Mouse (Mus musculus) MEL (cell line): ENCODE measurements around the gene S1pr4. TPM values are rescaled to one million over a fixed set of nuclear protein-coding genes. Genes with fewer than 3 reads are reported as not detected.

Experiments
- DNase-seq: peaks from one replicate; pipeline ENCODE4 v3.0.0; 2011; ENCODE audit warnings: low read depth, low spot score
- H3K27ac ChIP-seq: 2 replicates; pipeline ENCODE4 v1.5.1; 2012; ENCODE audit warnings: low read depth, mild to moderate bottlenecking, control low read depth, low read length, moderate library complexity; ENCODE audit not compliant: control insufficient read depth
- H3K27me3 ChIP-seq, 2 experiments: fragments of 150-350 bp in 1 of 2; sonication (generic) in 1 of 2; 2 replicates each; pipeline ENCODE4 v1.6.1; 2012; ENCODE audit warnings: low read length in 2 of 2, mild to moderate bottlenecking in 2 of 2, improper control_type of control experiment in 1 of 2, moderate library complexity in 1 of 2; ENCODE audit not compliant: insufficient read depth in 2 of 2, control insufficient read depth in 1 of 2
- H3K36me3 ChIP-seq, 2 experiments: 2 replicates each; pipeline ENCODE4 v1.6.1; 2012 to 2014; ENCODE audit warnings: low read length in 2 of 2, improper control_type of control experiment in 1 of 2, inconsistent platforms in 1 of 2, mild to moderate bottlenecking in 1 of 2; ENCODE audit not compliant: insufficient read depth in 2 of 2, control insufficient read depth in 1 of 2
- H3K4me1 ChIP-seq, 2 experiments: fragments of 150-350 bp in 1 of 2; sonication (generic) in 1 of 2; 2 replicates each; pipeline ENCODE4 v1.6.1; 2012; ENCODE audit warnings: low read length in 2 of 2, improper control_type of control experiment in 1 of 2, mild to moderate bottlenecking in 1 of 2; ENCODE audit not compliant: insufficient read depth in 2 of 2, control insufficient read depth in 1 of 2
- H3K4me3 ChIP-seq, 2 experiments: fragments of 150-350 bp in 1 of 2; sonication (generic) in 1 of 2; 2 replicates each; pipeline ENCODE4 v1.5.1; 2012; ENCODE audit warnings: low read depth in 2 of 2, low read length in 2 of 2, mild to moderate bottlenecking in 2 of 2, moderate library complexity in 2 of 2, control low read depth in 1 of 2, improper control_type of control experiment in 1 of 2; ENCODE audit not compliant: control insufficient read depth in 1 of 2, insufficient read depth in 1 of 2
- H3K79me2 ChIP-seq: 2 replicates; pipeline ENCODE4 v1.6.1; 2012; ENCODE audit warnings: mild to moderate bottlenecking, low read length, moderate library complexity; ENCODE audit not compliant: control insufficient read depth, poor library complexity, insufficient read depth
- H3K9ac ChIP-seq: 2 replicates; pipeline ENCODE4 v1.6.1; 2012; ENCODE audit warnings: low read depth, mild to moderate bottlenecking, control low read depth, low read length, moderate library complexity; ENCODE audit not compliant: control insufficient read depth, poor library complexity, severe bottlenecking
- H3K9me3 ChIP-seq: fragments of 150-350 bp; sonication (generic); replicated peaks from 2 replicates; pipeline ENCODE4 v1.6.1; 2012; ENCODE audit warnings: mild to moderate bottlenecking, low read length, improper control_type of control experiment, moderate library complexity; ENCODE audit not compliant: insufficient read depth
- BHLHE40 ChIP-seq: IDR thresholded peaks from 2 replicates; pipeline ENCODE4 v1.6.1; 2012; ENCODE audit warnings: low read depth, mild to moderate bottlenecking, inconsistent platforms, low read length, improper control_type of control experiment, borderline replicate concordance
- CHD1 ChIP-seq: IDR thresholded peaks from 2 replicates; pipeline ENCODE4 v1.6.1; 2012; ENCODE audit warnings: low read depth, mild to moderate bottlenecking, inconsistent platforms, low read length, improper control_type of control experiment
- CHD2 ChIP-seq: IDR thresholded peaks from 2 replicates; pipeline ENCODE4 v1.6.1; 2011; ENCODE audit warnings: low read length, improper control_type of control experiment
- E2F4 ChIP-seq: IDR thresholded peaks from 2 replicates; pipeline ENCODE4 v1.6.1; 2011; ENCODE audit warnings: low read depth, low read length, improper control_type of control experiment, borderline replicate concordance
- GATA1 ChIP-seq: IDR thresholded peaks from 2 replicates; pipeline ENCODE4 v1.6.1; 2011; ENCODE audit warnings: low read depth, low read length, improper control_type of control experiment
- HCFC1 ChIP-seq: IDR thresholded peaks from 2 replicates; pipeline ENCODE4 v1.6.1; 2012; ENCODE audit warnings: low read depth, mild to moderate bottlenecking, inconsistent platforms, low read length, improper control_type of control experiment, moderate library complexity
- JUND ChIP-seq: IDR thresholded peaks from 2 replicates; pipeline ENCODE4 v1.6.1; 2011; ENCODE audit warnings: low read depth, mild to moderate bottlenecking, improper control_type of control experiment, low read length
- MAFK ChIP-seq: IDR thresholded peaks from 2 replicates; pipeline ENCODE4 v1.6.1; 2011; ENCODE audit warnings: low read depth, mild to moderate bottlenecking, low read length, improper control_type of control experiment, borderline replicate concordance
- MAX ChIP-seq: IDR thresholded peaks from 2 replicates; pipeline ENCODE4 v1.6.1; 2011; ENCODE audit warnings: low read length, improper control_type of control experiment
- MXI1 ChIP-seq: IDR thresholded peaks from 2 replicates; pipeline ENCODE4 v1.6.1; 2011; ENCODE audit warnings: mild to moderate bottlenecking, low read depth, low read length, improper control_type of control experiment
- MYB ChIP-seq: IDR thresholded peaks from 2 replicates; pipeline ENCODE4 v1.6.1; 2011; ENCODE audit warnings: mild to moderate bottlenecking, low read depth, low read length, improper control_type of control experiment
- NELFE ChIP-seq: IDR thresholded peaks from 2 replicates; pipeline ENCODE4 v1.6.1; 2011; ENCODE audit warnings: low read depth, low read length, improper control_type of control experiment
- NRF1 ChIP-seq: IDR thresholded peaks from 2 replicates; pipeline ENCODE4 v1.6.1; 2014; ENCODE audit warnings: low read depth, mild to moderate bottlenecking, inconsistent platforms, low read length, improper control_type of control experiment, moderate library complexity; ENCODE audit not compliant: poor library complexity, insufficient read depth, severe bottlenecking
- POLR2A ChIP-seq, 2 experiments: IDR thresholded peaks; 2 replicates each; pipeline ENCODE4 v1.6.1; 2011 to 2012; ENCODE audit warnings: low read length in 2 of 2, mild to moderate bottlenecking in 2 of 2, control low read depth in 1 of 2, improper control_type of control experiment in 1 of 2, low read depth in 1 of 2, moderate library complexity in 1 of 2; ENCODE audit not compliant: control insufficient read depth in 1 of 2, insufficient read depth in 1 of 2, poor library complexity in 1 of 2
- POLR2AphosphoS5 ChIP-seq: IDR thresholded peaks from 2 replicates; pipeline ENCODE4 v1.6.1; 2012; ENCODE audit warnings: low read depth, borderline replicate concordance, mild to moderate bottlenecking, inconsistent platforms, low read length, moderate library complexity, mixed read lengths
- RCOR1 ChIP-seq: IDR thresholded peaks from 2 replicates; pipeline ENCODE4 v1.6.1; 2012; ENCODE audit warnings: low read depth, mild to moderate bottlenecking, inconsistent platforms, low read length, improper control_type of control experiment
- TBP ChIP-seq: IDR thresholded peaks from 2 replicates; pipeline ENCODE4 v1.8.0; 2011; ENCODE audit warnings: low read depth, low read length, improper control_type of control experiment
- TCF12 ChIP-seq: IDR thresholded peaks from 2 replicates; pipeline ENCODE4 v1.6.1; 2014; ENCODE audit warnings: low read depth, mild to moderate bottlenecking, inconsistent platforms, low read length, improper control_type of control experiment, moderate library complexity
- UBTF ChIP-seq: IDR thresholded peaks from 2 replicates; pipeline ENCODE4 v1.6.1; 2012; ENCODE audit warnings: low read depth, mild to moderate bottlenecking, inconsistent platforms, low read length, improper control_type of control experiment, moderate library complexity, borderline replicate concordance; ENCODE audit not compliant: insufficient read depth
- ZKSCAN1 ChIP-seq: IDR thresholded peaks from 2 replicates; pipeline ENCODE4 v1.6.1; 2012; ENCODE audit warnings: low read depth, mild to moderate bottlenecking, inconsistent platforms, low read length, improper control_type of control experiment, moderate library complexity
- polyA plus RNA-seq, 2 experiments: library from polyadenylated mRNA; stranded (reverse) in 1 of 2; unstranded in 1 of 2; fragments of >175 nt in 1 of 2; fragments of >200 nt in 1 of 2; gene quantifications; 2 replicates each; pipeline versions ENCODE4 v1.2.1 to v1.2.4; 2012; ENCODE audit warnings: low replicate concordance in 2 of 2, low read depth in 1 of 2; ENCODE audit not compliant: insufficient read length in 2 of 2, insufficient read depth in 1 of 2, missing spikeins in 1 of 2
- total RNA-seq: library from RNA; depleted of rRNA; stranded (reverse); fragments of 300-350 nt; gene quantifications from 2 replicates; pipeline ENCODE4 v1.2.3, GENCODE M21; 2012

The S1pr4 gene
- total and polyA plus RNA-seq, 3 experiments: 1.6 to 2.1 TPM; not detected in 1

DNA sequence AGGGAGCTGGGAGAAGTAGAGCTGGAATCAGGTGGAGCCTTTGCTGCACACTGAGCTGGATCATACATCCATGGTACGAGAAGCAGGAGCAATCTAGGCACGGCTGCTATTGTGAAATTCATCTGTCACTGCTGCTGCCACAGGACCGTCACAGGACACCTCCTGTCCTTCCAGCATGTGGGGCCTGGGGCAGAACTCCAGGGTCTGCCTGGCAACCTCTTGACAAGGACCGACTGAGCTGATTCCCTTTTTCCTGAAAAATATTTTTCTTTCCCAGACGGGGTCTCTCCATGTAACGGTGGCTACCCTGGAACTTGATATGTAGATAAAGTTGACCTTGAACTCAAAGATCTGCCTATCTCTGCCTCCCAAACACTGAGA lies 48.6 kb downstream of the S1pr4 start:
- Histone ChIP-seq H3K27ac (no peak overlapping the region), H3K9me3 (no peaks in the 10 kb centered on the region), H3K4me1 (no peaks in the 10 kb centered on the region), H3K9ac (no peak overlapping the region), H3K79me2 (no peaks in the 10 kb centered on the region), H3K4me3 (no peak overlapping the region), H3K27me3 (peaks cover 3% of the 10 kb centered on the region in 2 experiments; a peak in 3 of 4 replicates), H3K36me3 (no peaks in the 10 kb centered on the region)
- DNase-seq: no peak
- TF ChIP-seq E2F4 (no peak), RCOR1 (no peak), MXI1 (no peak), POLR2A (IDR thresholded peaks at IDR 0.05; ENCODE audit: control insufficient read depth in 1 of 2, insufficient read depth in 1 of 2, low read depth in 1 of 2, low read length in 2 of 2, poor library complexity in 1 of 2) (no peak), CHD1 (no peak), NRF1 (no peak), UBTF (no peak), TCF12 (no peak), MAFK (no peak), MAX (no peak), MYB (no peak), ZKSCAN1 (no peak), POLR2AphosphoS5 (no peak), GATA1 (no peak), HCFC1 (no peak)

DNA sequence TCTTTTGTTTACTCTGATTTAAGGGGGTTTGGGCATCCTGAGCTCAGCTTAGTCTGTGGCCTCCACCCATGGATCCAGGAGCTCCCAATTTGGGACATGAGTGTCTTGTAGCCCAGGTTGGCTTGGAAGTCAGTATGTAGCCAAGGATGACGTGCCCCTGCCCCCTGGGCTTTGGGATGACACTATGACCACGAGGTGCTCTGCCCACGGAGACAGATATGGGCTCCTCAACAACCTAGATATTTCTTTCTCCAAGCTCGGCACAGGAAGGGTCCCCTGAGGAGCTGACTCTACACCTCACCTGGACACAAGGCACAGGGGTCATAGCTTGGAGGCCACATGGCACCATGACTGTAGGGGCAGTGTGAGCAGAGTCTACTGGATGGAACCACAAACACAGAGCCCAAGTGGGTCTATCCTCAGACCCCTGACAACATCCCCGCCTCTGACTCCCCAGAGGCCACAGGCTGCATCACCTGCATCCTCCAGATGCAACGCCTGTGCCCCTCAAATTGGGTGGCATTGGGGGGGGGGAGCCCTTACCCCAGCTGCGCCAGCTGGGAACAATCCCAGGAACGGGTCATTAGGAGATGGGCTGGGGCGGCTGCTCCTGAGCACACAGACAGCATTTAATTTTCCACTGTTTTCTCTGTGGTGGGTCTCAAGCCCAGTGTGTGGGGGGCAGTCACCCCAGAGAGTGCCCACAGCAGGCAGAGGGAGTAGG lies 49.1 kb downstream of the S1pr4 start:
- no peaks in the 10 kb centered on the region for H3K36me3 ChIP-seq
- no peak overlapping the region for H3K9ac ChIP-seq
- no peaks in the 10 kb centered on the region for H3K4me1 ChIP-seq
- H3K4me3 ChIP-seq: no peak overlapping the region
- peaks cover 3% of the 10 kb centered on the region in 2 experiments; a peak in 3 of 4 replicates for H3K27me3 ChIP-seq
- no peak overlapping the region for H3K27ac ChIP-seq
- TF ChIP-seq NELFE (no peak), MAX (no peak), CHD2 (no peak), TBP (no peak), HCFC1 (no peak), ZKSCAN1 (no peak), BHLHE40 (no peak), MYB (no peak), JUND (no peak)
- H3K79me2 ChIP-seq: no peaks in the 10 kb centered on the region
- DNase-seq: no peak
- H3K9me3 ChIP-seq: no peaks in the 10 kb centered on the region
